Mouse (Mus musculus): ENCODE results near the gene Sptb. TPM values are rescaled to one million over a fixed set of nuclear protein-coding genes. Genes with fewer than 3 reads are reported as not detected.

The Sptb gene
- polyA plus RNA-seq, 1 experiment from 2014 or later = 3.3 TPM

DNA sequence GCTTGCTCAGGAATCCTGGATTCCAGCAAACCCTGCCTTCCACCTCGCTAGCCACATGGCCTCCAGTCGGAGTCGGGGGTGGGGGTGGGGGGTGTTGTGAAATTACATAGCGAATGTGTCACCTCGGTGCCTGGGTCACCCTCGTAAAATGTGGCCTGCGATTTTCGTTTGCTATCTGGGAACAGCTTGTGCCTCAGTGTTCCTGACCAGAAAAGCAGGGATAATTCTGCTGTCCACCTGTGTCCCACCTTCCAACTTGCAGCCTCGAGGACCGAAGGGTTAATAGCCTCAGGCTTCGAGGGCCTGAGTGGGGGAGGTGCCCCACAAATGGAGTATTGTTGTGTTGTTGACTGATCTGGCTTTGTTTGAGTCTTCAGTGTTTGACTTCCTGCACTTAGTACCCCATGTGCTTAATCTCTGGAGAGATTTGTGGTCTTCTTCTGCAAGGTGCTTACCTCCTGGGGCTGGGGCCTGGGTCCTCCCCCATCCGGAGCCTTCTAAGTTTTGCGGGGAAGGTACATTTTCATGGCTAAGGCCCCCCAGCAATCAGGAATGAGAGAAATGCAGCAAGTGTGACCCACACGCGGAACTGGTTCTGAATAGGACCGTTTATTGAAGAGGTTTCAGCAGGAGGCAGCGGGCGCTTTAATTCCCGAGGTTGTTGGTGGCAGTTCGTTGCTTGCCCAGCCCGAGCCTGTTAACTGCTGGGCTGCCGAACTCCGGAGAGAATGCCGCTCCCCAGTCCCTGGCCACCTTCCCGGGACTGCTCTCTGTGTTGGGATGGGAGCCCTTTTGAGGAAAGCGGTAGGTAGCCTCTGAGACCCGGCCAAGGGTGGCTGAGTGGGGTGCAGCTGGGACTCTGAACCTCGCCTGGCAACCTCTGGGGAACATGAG lies 163.7 kb downstream of the Sptb start:
- ATAC-seq (ENCODE audit: low read depth) (no peak), DNase-seq (ENCODE audit: low spot score) (no peak)
- peaks cover 23% of the 10 kb centered on the region for H3K4me1 ChIP-seq (ENCODE audit: control insufficient read depth, insufficient read depth, low read length)
- no peaks in the 10 kb centered on the region for H3K9me3 ChIP-seq (ENCODE audit: control insufficient read depth, low read length)
- no peaks in the 10 kb centered on the region for H3K36me3 ChIP-seq (ENCODE audit: control insufficient read depth, insufficient read depth, low read length)
- 10% methylated on average over 27 of the region's 28 CpGs for WGBS
- H3K4me3 ChIP-seq (ENCODE audit: low read depth, low read length) = peak overlapping the region; percentile 24
- H3K4me2 ChIP-seq (ENCODE audit: low read depth, low read length) = peak overlapping the region; percentile 53
- peak overlapping the region; percentile 58 for H3K9ac ChIP-seq (ENCODE audit: low read depth, low read length)
- H3K27me3 ChIP-seq (replicated peaks; ENCODE audit: control insufficient read depth, insufficient read depth, low read length) = peaks cover 14% of the 10 kb centered on the region; the same call in 1 of the 2 replicates
- peak overlapping the region; percentile 77 for H3K27ac ChIP-seq (replicated peaks; ENCODE audit: low read depth, low read length)

DNA sequence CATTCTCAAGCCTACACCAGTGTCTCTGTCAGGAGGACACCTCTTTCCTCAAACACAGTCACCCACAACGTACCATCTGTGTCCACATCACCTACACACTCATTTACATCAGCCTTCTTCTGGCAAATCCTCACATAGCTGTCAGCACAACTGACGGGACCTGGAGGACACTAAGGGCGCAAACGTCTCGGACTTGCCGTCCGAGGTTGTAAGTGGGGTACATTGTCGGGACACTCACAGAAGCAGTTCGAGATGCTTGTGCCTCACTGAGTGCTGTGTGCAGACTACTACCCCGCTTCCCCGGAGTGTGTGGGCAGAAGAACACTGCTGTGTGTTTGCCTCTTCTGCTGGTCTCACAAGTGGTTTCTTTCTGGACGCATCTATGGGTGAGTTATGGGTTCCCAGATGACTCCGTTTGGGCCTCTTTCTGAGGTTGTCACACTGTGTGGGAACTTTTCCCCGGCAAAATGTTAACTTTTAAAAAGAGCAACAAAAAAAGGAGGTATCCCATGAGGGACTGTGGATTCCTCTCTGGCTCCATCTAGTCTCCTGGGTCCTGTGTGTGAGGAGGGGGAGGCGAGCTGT lies 164.5 kb downstream of the Sptb start:
- Histone ChIP-seq H3K4me3 (ENCODE audit: low read depth, low read length) (peak overlapping the region; percentile 24; the same call in 1 of the 2 replicates), H3K27ac (replicated peaks; ENCODE audit: low read depth, low read length) (peak overlapping the region; percentile 39; the same call in 1 of the 2 replicates), H3K36me3 (ENCODE audit: control insufficient read depth, insufficient read depth, low read length) (no peaks in the 10 kb centered on the region), H3K9ac (ENCODE audit: low read depth, low read length) (peak overlapping the region; percentile 58; the same call in 1 of the 2 replicates), H3K9me3 (ENCODE audit: control insufficient read depth, low read length) (no peaks in the 10 kb centered on the region), H3K27me3 (replicated peaks; ENCODE audit: control insufficient read depth, insufficient read depth, low read length) (peaks cover 14% of the 10 kb centered on the region; the same call in 1 of the 2 replicates), H3K4me2 (ENCODE audit: low read depth, low read length) (peak overlapping the region; percentile 53), H3K4me1 (ENCODE audit: control insufficient read depth, insufficient read depth, low read length) (peaks cover 29% of the 10 kb centered on the region)
- no peak for ATAC-seq (ENCODE audit: low read depth)
- 46% methylated on average over 15 of the region's 15 CpGs for WGBS
- no peak for DNase-seq (ENCODE audit: low spot score)

DNA sequence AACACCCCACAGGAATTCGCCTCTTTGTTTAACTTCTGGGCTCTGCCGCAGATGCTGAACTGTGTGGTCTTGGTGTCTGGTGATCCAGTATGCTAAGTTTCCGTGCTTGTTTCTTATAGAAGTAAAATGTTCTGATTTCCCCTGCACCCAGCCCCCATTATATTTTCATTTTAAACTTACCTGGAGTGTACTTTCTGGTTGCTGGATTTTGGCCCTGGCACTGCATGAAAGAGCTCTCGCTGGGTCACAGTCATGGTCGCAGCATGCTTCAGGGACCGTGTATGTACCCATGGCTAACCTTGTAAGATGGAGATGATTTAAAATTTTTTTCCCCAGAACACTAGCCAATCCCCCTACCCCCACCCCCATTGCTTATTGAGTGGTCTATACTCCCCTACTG lies 168.5 kb downstream of the Sptb start:
- DNase-seq (ENCODE audit: low spot score) = no peak
- Histone ChIP-seq H3K27ac (replicated peaks; ENCODE audit: low read depth, low read length) (peak overlapping the region; percentile 35; the same call in 1 of the 2 replicates), H3K36me3 (ENCODE audit: control insufficient read depth, insufficient read depth, low read length) (no peaks in the 10 kb centered on the region), H3K4me1 (ENCODE audit: control insufficient read depth, insufficient read depth, low read length) (peaks cover 25% of the 10 kb centered on the region), H3K9me3 (ENCODE audit: control insufficient read depth, low read length) (no peaks in the 10 kb centered on the region), H3K4me2 (ENCODE audit: low read depth, low read length) (peak overlapping the region; percentile 14; the same call in 1 of the 2 replicates), H3K4me3 (ENCODE audit: low read depth, low read length) (no peak overlapping the region), H3K27me3 (replicated peaks; ENCODE audit: control insufficient read depth, insufficient read depth, low read length) (peaks cover 9% of the 10 kb centered on the region; the same call in 1 of the 2 replicates), H3K9ac (ENCODE audit: low read depth, low read length) (no peak overlapping the region)
- peak; percentile 18; the same call in 1 of the 2 replicates for ATAC-seq (ENCODE audit: low read depth)
- WGBS = 57% methylated on average over 6 of the region's 6 CpGs

DNA sequence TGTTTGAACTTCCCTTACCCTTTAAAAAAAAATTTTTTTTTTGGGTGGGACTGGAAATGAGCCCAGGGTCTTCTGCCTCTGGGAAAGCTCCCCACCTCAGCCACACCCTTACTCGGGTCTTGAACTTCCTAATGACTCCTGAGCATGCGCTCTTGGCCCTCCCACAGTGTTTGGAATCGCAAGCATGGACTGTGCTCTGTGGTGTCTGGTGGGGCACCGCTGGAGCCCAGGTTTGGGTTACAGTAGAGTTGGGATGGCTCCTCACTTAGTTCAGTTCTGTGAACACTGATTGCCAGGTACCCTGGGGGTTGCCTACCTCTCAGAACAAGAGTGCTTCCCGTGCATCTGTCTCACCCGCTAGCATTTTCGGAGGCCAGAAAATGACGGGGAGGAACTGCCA lies 168.9 kb downstream of the Sptb start:
- Histone ChIP-seq H3K4me2 (ENCODE audit: low read depth, low read length) (peak overlapping the region; percentile 14), H3K27ac (replicated peaks; ENCODE audit: low read depth, low read length) (peak overlapping the region; percentile 35; the same call in 1 of the 2 replicates)

DNA sequence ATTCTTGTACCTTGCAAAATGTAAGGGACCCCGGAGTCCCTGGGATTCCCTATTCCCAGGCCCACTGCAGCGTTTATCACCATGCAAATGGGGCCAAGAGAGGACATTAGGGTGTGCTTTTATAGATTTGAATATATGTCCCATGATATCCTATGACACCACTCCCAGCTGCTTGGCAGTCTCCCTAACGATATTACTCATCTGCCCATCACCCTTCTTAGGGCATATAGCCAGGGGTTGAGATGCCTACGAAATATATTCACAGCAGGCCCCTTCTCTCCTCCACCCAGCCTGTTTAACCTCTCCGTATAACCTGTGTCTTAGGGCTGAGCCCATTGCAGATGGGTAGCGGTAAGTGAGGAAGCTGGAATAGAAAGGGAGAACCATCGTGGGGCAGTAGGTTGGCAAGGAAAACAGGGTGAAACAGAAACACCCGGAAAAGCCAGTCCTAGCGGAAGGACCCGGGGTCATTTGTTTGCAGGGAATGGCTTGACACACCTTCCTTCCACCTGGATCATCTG lies 169.6 kb downstream of the Sptb start:
- ATAC-seq (ENCODE audit: low read depth) = no peak
- H3K9ac ChIP-seq (ENCODE audit: low read depth, low read length) = no peak overlapping the region
- no peaks in the 10 kb centered on the region for H3K36me3 ChIP-seq (ENCODE audit: control insufficient read depth, insufficient read depth, low read length)
- no peak overlapping the region for H3K4me3 ChIP-seq (ENCODE audit: low read depth, low read length)
- H3K27ac ChIP-seq (replicated peaks; ENCODE audit: low read depth, low read length) = no peak overlapping the region
- DNase-seq (ENCODE audit: low spot score) = no peak
- WGBS = 77% methylated on average over 10 of the region's 10 CpGs
- H3K9me3 ChIP-seq (ENCODE audit: control insufficient read depth, low read length) = no peaks in the 10 kb centered on the region
- peaks cover 17% of the 10 kb centered on the region for H3K4me1 ChIP-seq (ENCODE audit: control insufficient read depth, insufficient read depth, low read length)
- H3K4me2 ChIP-seq (ENCODE audit: low read depth, low read length) = no peak overlapping the region
- H3K27me3 ChIP-seq (replicated peaks; ENCODE audit: control insufficient read depth, insufficient read depth, low read length) = peaks cover 4% of the 10 kb centered on the region; the same call in 1 of the 2 replicates

More for the DNA sequence above, 168.9 kb downstream of the Sptb start:
- WGBS = 31% methylated on average over 8 of the region's 8 CpGs
- H3K27me3 ChIP-seq (replicated peaks; ENCODE audit: control insufficient read depth, insufficient read depth, low read length) = peaks cover 9% of the 10 kb centered on the region; the same call in 1 of the 2 replicates
- DNase-seq (ENCODE audit: low spot score) (no peak), ATAC-seq (ENCODE audit: low read depth) (peak; percentile 61)
- H3K9ac ChIP-seq (ENCODE audit: low read depth, low read length) = no peak overlapping the region
- H3K9me3 ChIP-seq (ENCODE audit: control insufficient read depth, low read length) = no peaks in the 10 kb centered on the region
- H3K4me1 ChIP-seq (ENCODE audit: control insufficient read depth, insufficient read depth, low read length) = peaks cover 21% of the 10 kb centered on the region
- no peaks in the 10 kb centered on the region for H3K36me3 ChIP-seq (ENCODE audit: control insufficient read depth, insufficient read depth, low read length)
- no peak overlapping the region for H3K4me3 ChIP-seq (ENCODE audit: low read depth, low read length)

DNA sequence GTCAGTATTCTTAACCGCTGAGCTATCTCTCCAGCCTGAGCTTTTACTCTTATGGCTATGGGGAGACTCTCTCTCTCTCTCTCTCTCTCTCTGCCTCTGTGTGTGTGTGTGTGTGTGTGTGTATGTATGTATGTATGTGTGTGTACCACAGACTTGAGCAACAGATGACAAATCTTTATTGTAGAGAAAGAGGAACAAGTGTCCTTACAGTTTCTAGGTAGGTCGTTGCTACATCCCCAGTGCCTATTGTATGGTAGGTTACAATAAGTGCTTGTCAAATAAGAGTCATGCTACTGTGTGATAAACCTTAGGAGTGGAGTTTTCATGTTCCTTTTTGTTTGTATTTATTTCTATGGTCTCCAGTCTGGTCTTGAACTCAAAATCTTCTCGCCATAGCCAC lies 170.2 kb downstream of the Sptb start:
- ATAC-seq (ENCODE audit: low read depth) (no peak), DNase-seq (ENCODE audit: low spot score) (no peak)
- Histone ChIP-seq H3K4me2 (ENCODE audit: low read depth, low read length) (no peak overlapping the region), H3K27ac (replicated peaks; ENCODE audit: low read depth, low read length) (no peak overlapping the region), H3K9me3 (ENCODE audit: control insufficient read depth, low read length) (no peaks in the 10 kb centered on the region), H3K27me3 (replicated peaks; ENCODE audit: control insufficient read depth, insufficient read depth, low read length) (0 out of 2 replicates have a peak, but pooled peaks cover 4% of the 10 kb centered on the region), H3K4me3 (ENCODE audit: low read depth, low read length) (no peak overlapping the region), H3K4me1 (ENCODE audit: control insufficient read depth, insufficient read depth, low read length) (peaks cover 18% of the 10 kb centered on the region), H3K9ac (ENCODE audit: low read depth, low read length) (no peak overlapping the region), H3K36me3 (ENCODE audit: control insufficient read depth, insufficient read depth, low read length) (no peaks in the 10 kb centered on the region)
- WGBS = 87% methylated on average over 3 of the region's 3 CpGs

DNA sequence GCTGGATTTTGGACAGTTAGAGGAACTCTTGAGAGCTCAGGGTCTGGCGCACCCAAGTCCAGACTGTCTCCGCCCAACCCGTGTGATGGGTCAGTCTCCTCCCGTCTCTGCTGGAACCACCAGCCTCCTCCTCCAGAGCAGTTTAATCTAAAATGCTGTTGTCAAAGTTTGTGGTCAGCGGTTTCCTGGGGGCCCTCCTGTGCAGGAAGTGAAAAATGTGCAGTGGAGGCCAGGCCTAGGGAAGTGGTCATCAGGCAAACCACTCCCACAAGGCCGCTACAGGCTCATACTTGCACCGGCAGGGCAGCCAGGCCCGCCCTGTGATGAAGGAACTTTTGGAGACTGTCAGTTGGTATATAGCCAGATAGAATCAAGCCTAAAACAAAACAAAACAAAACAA lies 172.9 kb downstream of the Sptb start:
- H3K36me3 ChIP-seq (ENCODE audit: control insufficient read depth, insufficient read depth, low read length) = no peaks in the 10 kb centered on the region
- DNase-seq (ENCODE audit: low spot score) (no peak), ATAC-seq (ENCODE audit: low read depth) (no peak)
- no peak overlapping the region for H3K4me2 ChIP-seq (ENCODE audit: low read depth, low read length)
- H3K4me1 ChIP-seq (ENCODE audit: control insufficient read depth, insufficient read depth, low read length) = peaks cover 24% of the 10 kb centered on the region
- WGBS = 91% methylated on average over 8 of the region's 8 CpGs
- H3K9me3 ChIP-seq (ENCODE audit: control insufficient read depth, low read length) = no peaks in the 10 kb centered on the region
- H3K9ac ChIP-seq (ENCODE audit: low read depth, low read length) = no peak overlapping the region
- H3K4me3 ChIP-seq (ENCODE audit: low read depth, low read length) = no peak overlapping the region
- H3K27me3 ChIP-seq (replicated peaks; ENCODE audit: control insufficient read depth, insufficient read depth, low read length) = peaks cover 19% of the 10 kb centered on the region
- H3K27ac ChIP-seq (replicated peaks; ENCODE audit: low read depth, low read length) = no peak overlapping the region

DNA sequence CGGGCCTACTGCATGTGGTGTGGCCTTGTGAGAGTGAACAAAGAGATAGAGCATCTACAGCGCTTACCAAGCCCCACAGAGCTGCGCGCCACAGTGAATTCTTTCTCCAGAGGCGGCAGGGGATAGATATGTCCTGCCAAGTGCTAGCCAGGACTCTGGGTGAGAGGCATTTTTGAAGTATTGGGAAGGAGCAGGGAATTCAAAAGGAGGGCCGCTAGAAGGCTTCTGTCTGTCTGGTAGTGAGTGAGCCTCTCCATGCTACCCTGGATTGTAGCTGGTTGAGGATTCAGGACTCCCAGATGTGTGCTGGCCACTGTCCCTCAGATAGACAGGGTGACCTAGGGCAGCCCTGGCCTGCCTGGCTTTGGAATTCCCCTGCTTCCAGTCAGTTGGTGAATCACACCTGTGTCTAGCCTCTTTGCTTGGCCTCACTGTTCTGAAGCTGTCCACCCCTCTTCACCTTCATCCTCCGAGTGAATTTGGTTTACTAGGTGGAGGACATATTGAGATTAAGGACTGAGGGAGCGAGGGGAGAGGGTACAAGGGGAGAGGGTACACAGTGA lies 173.7 kb downstream of the Sptb start:
- Histone ChIP-seq H3K4me2 (ENCODE audit: low read depth, low read length) (no peak overlapping the region), H3K4me1 (ENCODE audit: control insufficient read depth, insufficient read depth, low read length) (peaks cover 19% of the 10 kb centered on the region), H3K36me3 (ENCODE audit: control insufficient read depth, insufficient read depth, low read length) (no peaks in the 10 kb centered on the region), H3K27ac (replicated peaks; ENCODE audit: low read depth, low read length) (no peak overlapping the region), H3K4me3 (ENCODE audit: low read depth, low read length) (no peak overlapping the region), H3K9ac (ENCODE audit: low read depth, low read length) (no peak overlapping the region), H3K27me3 (replicated peaks; ENCODE audit: control insufficient read depth, insufficient read depth, low read length) (peaks cover 26% of the 10 kb centered on the region), H3K9me3 (ENCODE audit: control insufficient read depth, low read length) (no peaks in the 10 kb centered on the region)
- ATAC-seq (ENCODE audit: low read depth) (no peak), DNase-seq (ENCODE audit: low spot score) (no peak)
- WGBS = 81% methylated on average over 8 of the region's 8 CpGs

All from embryonic facial prominence, embryonic 14.5 days (tissue).